Mouse (Mus musculus) erythroblast, embryonic 14.5 days (primary cell): Measurements from ENCODE around the gene Dspp.

Experiments used
- GATA1 ChIP-seq: IDR thresholded peaks from 2 replicates; pipeline ENCODE4 v1.6.1; 2012; ENCODE audit warnings: low read length, inconsistent platforms, mixed read lengths
- TAL1 ChIP-seq: IDR thresholded peaks from 3 replicates; pipeline ENCODE4 v1.6.1; 2012; ENCODE audit warnings: low read length, inconsistent platforms, mixed read lengths

- TF ChIP-seq GATA1 (no peak), TAL1 (no peak)
Observed at GRCm38 (mm10) chr5:104212531-104212930, 42.0 kb downstream of the Dspp start.
